Mouse (Mus musculus): ENCODE measurements around the gene Trpd52l3.

DNA sequence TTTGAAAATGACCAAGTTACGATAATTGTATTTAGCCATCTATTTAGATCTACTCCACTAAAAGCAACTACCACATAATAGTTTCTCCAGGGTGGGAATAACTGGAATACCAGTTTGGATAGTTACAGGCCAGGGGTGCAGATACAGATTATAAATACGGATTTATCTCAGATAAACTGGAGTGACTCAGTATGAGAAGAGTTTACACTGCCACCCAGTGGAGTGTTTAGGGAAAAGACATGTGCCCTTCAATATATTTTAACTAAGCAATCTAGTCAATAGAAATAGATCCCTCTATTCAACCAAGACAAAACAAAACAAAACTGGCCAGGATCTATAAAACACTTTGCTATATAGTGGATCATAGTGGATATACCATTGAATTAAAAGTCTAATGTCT is 24.7 kb upstream of the Trpd52l3 start:
- TF ChIP-seq POLR2AphosphoS5 (IDR thresholded peaks at IDR 0.05; ENCODE audit: insufficient replicate concordance, low read depth, low read length) (no peak), CTCF (IDR thresholded peaks at IDR 0.05; ENCODE audit: low read depth, low read length) (no peak), GATA1 (IDR thresholded peaks at IDR 0.05; ENCODE audit: borderline replicate concordance, low read length) (no peak)

Measured in G1E (cell line).